Mouse (Mus musculus) gastrocnemius, adult 2 months (tissue): ENCODE results near the gene Rab31. TPM values are rescaled to one million over a fixed set of nuclear protein-coding genes. Genes with fewer than 3 reads are reported as not detected.

Experiments
- DNase-seq: peaks from one replicate; pipeline ENCODE4 v3.0.0; 2022
- H3K27ac ChIP-seq: fragments of 200-600 bp; 2 replicates; pipeline ENCODE4 v1.8.1; 2022; ENCODE audit warnings: mild to moderate bottlenecking
- H3K4me3 ChIP-seq: fragments of 200-600 bp; 2 replicates; pipeline ENCODE4 v1.8.1; 2022; ENCODE audit warnings: mild to moderate bottlenecking, moderate library complexity
- CTCF ChIP-seq: fragments of 200-600 bp; IDR thresholded peaks from 2 replicates; pipeline ENCODE4 v1.8.1; 2022; ENCODE audit warnings: antibody characterized with exemption, mild to moderate bottlenecking, moderate library complexity
- intact Hi-C: fragments of 180-260 bp; cut with DNase I; formaldehyde crosslinking; loops from one replicate; pipeline ENCODE4 v1.15.1; 2025
- total RNA-seq, 2 experiments: library from RNA; stranded (reverse); gene quantifications; 2 replicates each; pipeline ENCODE4 v1.2.3; 2021

The Rab31 gene
- total RNA-seq, 2 experiments from 2014 or later = 3.4 to 7.4 TPM

GRCm38 (mm10) chr17:65680801-65681412 lies 91.6 kb downstream of the Rab31 start:
- peak overlapping the region; percentile 46 for H3K27ac ChIP-seq
- TF ChIP-seq CTCF = no peak
- intact Hi-C loops = loop anchor here (5.0 kb wide), 1 partner anchor 34 kb away; no protein-coding TSS in a partner anchor
- DNase-seq = no peak
- no peak overlapping the region for H3K4me3 ChIP-seq

- Histone ChIP-seq H3K4me3 (peak overlapping the region; percentile 35; the same call in 1 of the 2 replicates), H3K27ac (peak overlapping the region; percentile 82)
- intact Hi-C loops = loop anchor here (2.0 to 5.0 kb wide), 2 partner anchors 33 to 65 kb away; no protein-coding TSS in a partner anchor
- TF ChIP-seq CTCF = no peak
- DNase-seq = peak; percentile 48
Observed at GRCm38 (mm10) chr17:65679806-65680446, 92.6 kb downstream of the Rab31 start.

GRCm38 (mm10) chr17:65677742-65678141 lies 94.8 kb downstream of the Rab31 start:
- H3K4me3 ChIP-seq = no peak overlapping the region
- peak; percentile 60 for TF ChIP-seq CTCF
- DNase-seq = no peak
- intact Hi-C loops = loop anchor here (2.0 kb wide), 1 partner anchor 63 kb away; no protein-coding TSS in a partner anchor
- 0 out of 2 replicates have a peak overlapping the region, but pooled peaks have one; percentile 10 for H3K27ac ChIP-seq

- TF ChIP-seq CTCF = no peak
- intact Hi-C loops = no loop called here
- no peak overlapping the region for H3K4me3 ChIP-seq
- 0 out of 2 replicates have a peak overlapping the region, but pooled peaks have one; percentile 3 for H3K27ac ChIP-seq
- DNase-seq = no peak
Observed at GRCm38 (mm10) chr17:65676536-65676935, 96.0 kb downstream of the Rab31 start.

GRCm38 (mm10) chr17:65675985-65676384 lies 96.6 kb downstream of the Rab31 start:
- Histone ChIP-seq H3K27ac (0 out of 2 replicates have a peak overlapping the region, but pooled peaks have one; percentile 3), H3K4me3 (no peak overlapping the region)
- TF ChIP-seq CTCF = no peak
- DNase-seq = no peak
- intact Hi-C loops = no loop called here

GRCm38 (mm10) chr17:65674710-65675171 lies 97.8 kb downstream of the Rab31 start:
- no peak for TF ChIP-seq CTCF
- H3K27ac ChIP-seq = peak overlapping the region; percentile 20; the same call in 1 of the 2 replicates
- H3K4me3 ChIP-seq = no peak overlapping the region
- intact Hi-C loops = no loop called here
- DNase-seq = no peak

GRCm38 (mm10) chr17:65672926-65673325 lies 99.6 kb downstream of the Rab31 start:
- no peak for DNase-seq
- Histone ChIP-seq H3K27ac (no peak overlapping the region), H3K4me3 (no peak overlapping the region)
- intact Hi-C loops = no loop called here
- no peak for TF ChIP-seq CTCF

GRCm38 (mm10) chr17:65669061-65669460 lies 103.5 kb downstream of the Rab31 start:
- Histone ChIP-seq H3K27ac (no peak overlapping the region), H3K4me3 (no peak overlapping the region)
- intact Hi-C loops = no loop called here
- no peak for DNase-seq
- TF ChIP-seq CTCF = no peak

- no peak for TF ChIP-seq CTCF
- Histone ChIP-seq H3K27ac (no peak overlapping the region), H3K4me3 (no peak overlapping the region)
- intact Hi-C loops = no loop called here
- DNase-seq = no peak
Observed at GRCm38 (mm10) chr17:65667792-65668191, 104.8 kb downstream of the Rab31 start.

- DNase-seq = no peak
- H3K4me3 ChIP-seq = peak overlapping the region; percentile 32
- no peak overlapping the region for H3K27ac ChIP-seq
- intact Hi-C loops = no loop called here
- no peak for TF ChIP-seq CTCF
Observed at GRCm38 (mm10) chr17:65666388-65667161, 106.0 kb downstream of the Rab31 start.

GRCm38 (mm10) chr17:65665786-65666387 lies 106.7 kb downstream of the Rab31 start:
- TF ChIP-seq CTCF = no peak
- intact Hi-C loops = no loop called here
- no peak for DNase-seq
- no peak overlapping the region for H3K27ac ChIP-seq
- peak overlapping the region; percentile 32 for H3K4me3 ChIP-seq

GRCm38 (mm10) chr17:65663329-65664078 lies 109.0 kb downstream of the Rab31 start:
- H3K27ac ChIP-seq = no peak overlapping the region
- intact Hi-C loops = no loop called here
- no peak for TF ChIP-seq CTCF
- H3K4me3 ChIP-seq = no peak overlapping the region
- DNase-seq = no peak
